Mouse (Mus musculus): ENCODE measurements around the gene Irgq. TPM values are rescaled to one million over a fixed set of nuclear protein-coding genes. Genes with fewer than 3 reads are reported as not detected.

Irgq gene
- polyA plus RNA-seq, 1 experiment from 2014 or later = 8.0 TPM

DNA sequence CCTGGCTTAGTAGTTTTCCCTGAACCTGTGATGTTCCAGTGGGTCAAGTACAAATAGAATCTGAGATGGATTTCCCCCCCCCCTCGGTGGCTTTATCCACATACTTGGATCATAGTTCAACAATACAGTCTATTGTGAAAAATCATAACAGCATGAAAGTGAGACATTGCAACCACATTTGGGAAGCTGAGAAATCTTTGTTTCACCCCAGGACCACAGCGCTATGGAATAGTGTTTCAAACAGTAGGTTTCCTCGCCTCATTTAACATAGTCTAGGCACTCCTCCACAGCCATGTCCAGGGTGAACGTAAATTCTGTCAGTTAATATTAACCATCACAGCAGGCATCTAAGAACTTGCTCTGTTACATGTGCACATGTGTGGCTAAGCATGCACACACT lies 6.6 kb downstream of the Irgq start:
- Histone ChIP-seq H3K36me3 (ENCODE audit: control insufficient read depth, insufficient read depth, low read length) (peaks cover 41% of the 10 kb centered on the region), H3K4me2 (ENCODE audit: low read length) (no peak overlapping the region), H3K4me1 (ENCODE audit: control insufficient read depth in 2 of 2, insufficient read depth in 2 of 2, low read length in 2 of 2) (peaks cover under 1 to 3% of the 10 kb centered on the region in 2 experiments; a peak in 1 of 4 replicates), H3K27me3 (ENCODE audit: control insufficient read depth, insufficient read depth, low read length) (no peaks in the 10 kb centered on the region), H3K9me3 (ENCODE audit: control insufficient read depth, low read length) (no peaks in the 10 kb centered on the region), H3K9ac (ENCODE audit: low read length) (no peak overlapping the region), H3K4me3 (ENCODE audit: control insufficient read depth in 1 of 2, insufficient read depth in 1 of 2, low read depth in 1 of 2, low read length in 2 of 2) (no peak overlapping the region), H3K27ac (replicated peaks in 1 of 2; ENCODE audit: control insufficient read depth in 1 of 2, insufficient read depth in 1 of 2, low read depth in 2 of 2, low read length in 2 of 2) (no peak overlapping the region)
- 81% methylated on average over 4 of the region's 4 CpGs for WGBS
- ATAC-seq (ENCODE audit: insufficient number of reproducible peaks, insufficient read depth, low FRiP score, low read depth) = no peak

- peaks cover 39% of the 10 kb centered on the region for H3K36me3 ChIP-seq (ENCODE audit: control insufficient read depth, insufficient read depth, low read length)
- no peak overlapping the region for H3K9ac ChIP-seq (ENCODE audit: low read length)
- H3K4me3 ChIP-seq (ENCODE audit: control insufficient read depth in 1 of 2, insufficient read depth in 1 of 2, low read depth in 1 of 2, low read length in 2 of 2) = no peak overlapping the region
- WGBS = 71% methylated on average over 5 of the region's 5 CpGs
- no peak overlapping the region for H3K27ac ChIP-seq (replicated peaks in 1 of 2; ENCODE audit: control insufficient read depth in 1 of 2, insufficient read depth in 1 of 2, low read depth in 2 of 2, low read length in 2 of 2)
- H3K4me2 ChIP-seq (ENCODE audit: low read length) = no peak overlapping the region
- no peaks in the 10 kb centered on the region for H3K27me3 ChIP-seq (ENCODE audit: control insufficient read depth, insufficient read depth, low read length)
- no peak for ATAC-seq (ENCODE audit: insufficient number of reproducible peaks, insufficient read depth, low FRiP score, low read depth)
- H3K9me3 ChIP-seq (ENCODE audit: control insufficient read depth, low read length) = no peaks in the 10 kb centered on the region
- no peaks in the 10 kb centered on the region; a peak in 1 of 4 replicates for H3K4me1 ChIP-seq (ENCODE audit: control insufficient read depth in 2 of 2, insufficient read depth in 2 of 2, low read length in 2 of 2)
Measured at GRCm38 (mm10) chr7:24537591-24537990, 7.1 kb downstream of the Irgq start.

DNA sequence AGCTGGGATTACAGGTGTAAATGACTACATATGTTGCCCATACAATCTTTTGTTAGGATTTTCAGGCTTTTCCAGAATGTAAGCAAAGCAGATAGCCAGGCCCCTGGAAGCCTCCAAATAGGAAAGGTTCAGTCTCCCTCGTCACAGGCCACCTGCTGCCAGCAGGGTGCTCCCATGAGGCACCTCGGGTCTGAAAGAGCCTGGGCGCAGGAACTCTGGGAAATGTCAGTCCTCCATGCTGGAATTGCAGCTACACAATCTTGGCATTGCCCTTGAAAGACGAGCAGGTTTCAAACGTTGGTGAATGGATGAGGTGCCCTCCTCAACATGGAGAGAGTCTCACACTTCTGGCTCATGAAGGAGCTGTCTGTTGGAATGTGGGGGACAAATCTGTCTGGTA lies 7.7 kb downstream of the Irgq start:
- ATAC-seq (ENCODE audit: insufficient number of reproducible peaks, insufficient read depth, low FRiP score, low read depth) = no peak

DNA sequence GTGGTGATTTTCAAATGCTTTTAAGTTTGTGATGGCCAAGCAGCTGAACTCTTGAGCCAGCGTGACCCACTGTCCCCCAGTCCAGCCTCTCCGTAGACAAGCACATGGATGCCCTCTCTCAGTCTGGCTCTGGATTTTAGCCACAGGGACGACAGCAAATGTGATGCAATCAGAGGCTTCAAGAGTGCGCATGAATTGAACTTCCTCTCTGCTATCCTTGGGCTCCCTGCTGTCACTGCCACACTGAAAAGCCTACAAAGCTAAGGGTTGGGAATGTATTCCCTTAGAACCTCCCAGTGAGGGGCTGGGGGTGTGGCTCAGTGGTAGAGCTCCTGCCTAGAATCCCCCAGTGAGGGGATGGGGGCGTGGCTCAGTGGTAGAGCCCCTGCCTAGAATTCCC lies 8.2 kb downstream of the Irgq start:
- Histone ChIP-seq H3K9me3 (ENCODE audit: control insufficient read depth, low read length) (no peaks in the 10 kb centered on the region), H3K27me3 (ENCODE audit: control insufficient read depth, insufficient read depth, low read length) (no peaks in the 10 kb centered on the region), H3K4me2 (ENCODE audit: low read length) (no peak overlapping the region), H3K27ac (replicated peaks in 1 of 2; ENCODE audit: control insufficient read depth in 1 of 2, insufficient read depth in 1 of 2, low read depth in 2 of 2, low read length in 2 of 2) (no peak overlapping the region), H3K4me3 (ENCODE audit: control insufficient read depth in 1 of 2, insufficient read depth in 1 of 2, low read depth in 1 of 2, low read length in 2 of 2) (no peak overlapping the region), H3K9ac (ENCODE audit: low read length) (no peak overlapping the region), H3K36me3 (ENCODE audit: control insufficient read depth, insufficient read depth, low read length) (peaks cover 31% of the 10 kb centered on the region), H3K4me1 (ENCODE audit: control insufficient read depth in 2 of 2, insufficient read depth in 2 of 2, low read length in 2 of 2) (no peaks in the 10 kb centered on the region; a peak in 1 of 4 replicates)
- ATAC-seq (ENCODE audit: insufficient number of reproducible peaks, insufficient read depth, low FRiP score, low read depth) = no peak
- WGBS = 69% methylated on average over 5 of the region's 5 CpGs

More for the DNA sequence above, 7.7 kb downstream of the Irgq start:
- Histone ChIP-seq H3K4me1 (ENCODE audit: control insufficient read depth in 2 of 2, insufficient read depth in 2 of 2, low read length in 2 of 2) (no peaks in the 10 kb centered on the region; a peak in 1 of 4 replicates), H3K27me3 (ENCODE audit: control insufficient read depth, insufficient read depth, low read length) (no peaks in the 10 kb centered on the region), H3K27ac (replicated peaks in 1 of 2; ENCODE audit: control insufficient read depth in 1 of 2, insufficient read depth in 1 of 2, low read depth in 2 of 2, low read length in 2 of 2) (no peak overlapping the region), H3K36me3 (ENCODE audit: control insufficient read depth, insufficient read depth, low read length) (peaks cover 36% of the 10 kb centered on the region), H3K9me3 (ENCODE audit: control insufficient read depth, low read length) (no peaks in the 10 kb centered on the region), H3K4me3 (ENCODE audit: control insufficient read depth in 1 of 2, insufficient read depth in 1 of 2, low read depth in 1 of 2, low read length in 2 of 2) (no peak overlapping the region), H3K9ac (ENCODE audit: low read length) (no peak overlapping the region), H3K4me2 (ENCODE audit: low read length) (no peak overlapping the region)
- WGBS = 32% methylated on average over 5 of the region's 5 CpGs

DNA sequence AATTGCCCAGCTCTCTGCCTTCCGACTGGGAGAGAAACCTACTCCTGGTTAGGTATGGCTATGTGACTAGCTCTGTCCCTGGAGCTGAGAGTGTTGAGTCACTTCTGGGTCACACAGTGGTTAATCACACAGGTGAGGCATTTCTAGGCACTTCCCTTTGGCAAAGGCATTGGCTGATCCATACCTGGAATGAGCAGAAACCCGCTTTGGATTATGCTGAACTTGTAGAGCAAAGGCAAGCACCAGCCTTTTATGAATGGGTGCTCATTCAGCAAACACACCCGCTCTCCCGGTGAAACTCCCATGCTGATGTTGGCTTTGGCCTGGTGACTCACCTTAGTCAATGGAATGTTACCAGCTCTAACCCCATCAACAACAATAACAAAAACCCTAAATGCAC lies 9.2 kb downstream of the Irgq start:
- 90% methylated on average over 4 of the region's 4 CpGs for WGBS
- Histone ChIP-seq H3K4me1 (ENCODE audit: control insufficient read depth in 2 of 2, insufficient read depth in 2 of 2, low read length in 2 of 2) (no peaks in the 10 kb centered on the region; a peak in 1 of 4 replicates), H3K4me3 (ENCODE audit: control insufficient read depth in 1 of 2, insufficient read depth in 1 of 2, low read depth in 1 of 2, low read length in 2 of 2) (no peak overlapping the region), H3K27me3 (ENCODE audit: control insufficient read depth, insufficient read depth, low read length) (no peaks in the 10 kb centered on the region), H3K9me3 (ENCODE audit: control insufficient read depth, low read length) (0 out of 2 replicates have a peak, but pooled peaks cover 2% of the 10 kb centered on the region), H3K4me2 (ENCODE audit: low read length) (no peak overlapping the region), H3K36me3 (ENCODE audit: control insufficient read depth, insufficient read depth, low read length) (peaks cover 21% of the 10 kb centered on the region), H3K9ac (ENCODE audit: low read length) (no peak overlapping the region), H3K27ac (replicated peaks in 1 of 2; ENCODE audit: control insufficient read depth in 1 of 2, insufficient read depth in 1 of 2, low read depth in 2 of 2, low read length in 2 of 2) (no peak overlapping the region)
- no peak for ATAC-seq (ENCODE audit: insufficient number of reproducible peaks, insufficient read depth, low FRiP score, low read depth)

- WGBS = 78% methylated on average over 2 of the region's 2 CpGs
Measured at GRCm38 (mm10) chr7:24544506-24544905, 14.0 kb downstream of the Irgq start.

DNA sequence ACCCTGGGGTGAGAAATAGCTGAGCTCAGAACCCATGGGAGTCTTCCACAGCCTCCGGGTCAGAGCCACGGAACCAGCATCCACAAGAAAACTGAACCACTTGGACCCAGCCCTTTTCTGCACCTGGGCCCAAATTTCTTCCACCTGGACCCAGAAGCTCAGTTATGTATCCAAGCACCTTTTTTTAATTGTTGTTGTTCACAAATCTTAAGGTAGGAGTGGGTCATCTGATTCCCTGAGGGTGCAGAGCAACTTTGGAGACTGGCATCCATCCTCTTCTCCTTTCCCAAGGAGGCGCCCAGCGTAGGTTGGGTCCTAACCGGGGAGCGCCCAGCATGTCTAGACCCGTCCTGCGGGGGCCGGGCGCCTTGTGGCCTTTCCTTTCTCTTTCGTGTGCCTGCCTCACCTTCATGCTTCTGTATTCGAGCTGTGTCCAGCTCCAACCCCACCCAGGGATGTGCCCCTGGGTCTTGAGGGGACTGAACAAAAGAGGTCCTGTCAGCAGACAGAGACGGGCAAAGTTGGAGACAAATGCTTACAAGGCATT lies 15.7 kb downstream of the Irgq start, which contains the start of the genes Pinlyp and Xrcc1:
Pinlyp (minus strand) TSS at position 51 of the 547 bp plus-strand sequence.
Xrcc1 (plus strand) TSS at position 222 of the 547 bp plus-strand sequence.
- WGBS = 32% methylated on average over 13 of the region's 13 CpGs
- H3K27me3 ChIP-seq (ENCODE audit: control insufficient read depth, insufficient read depth, low read length) = no peaks in the 10 kb centered on the region
- H3K9me3 ChIP-seq (ENCODE audit: control insufficient read depth, low read length) = 0 out of 2 replicates have a peak, but pooled peaks cover 2% of the 10 kb centered on the region
- peaks cover 13% of the 10 kb centered on the region for H3K36me3 ChIP-seq (ENCODE audit: control insufficient read depth, insufficient read depth, low read length)
- ATAC-seq (ENCODE audit: insufficient number of reproducible peaks, insufficient read depth, low FRiP score, low read depth) = no peak
- peak within 1 kb of the TSS; percentile 88 to 94 for H3K4me3 ChIP-seq (ENCODE audit: control insufficient read depth in 1 of 2, insufficient read depth in 1 of 2, low read depth in 1 of 2, low read length in 2 of 2)
- peak within 1 kb of the TSS; percentile 89 for H3K9ac ChIP-seq (ENCODE audit: low read length)
- H3K4me2 ChIP-seq (ENCODE audit: low read length) = peak within 1 kb of the TSS; percentile 70
- H3K27ac ChIP-seq (replicated peaks in 1 of 2; ENCODE audit: control insufficient read depth in 1 of 2, insufficient read depth in 1 of 2, low read depth in 2 of 2, low read length in 2 of 2) = peak within 1 kb of the TSS; percentile 53 to 72; a peak in 3 of 4 replicates
- peaks cover 7 to 10% of the 10 kb centered on the region in 2 experiments for H3K4me1 ChIP-seq (ENCODE audit: control insufficient read depth in 2 of 2, insufficient read depth in 2 of 2, low read length in 2 of 2)

More at GRCm38 (mm10) chr7:24544506-24544905, 14.0 kb downstream of the Irgq start:
- Histone ChIP-seq H3K27me3 (ENCODE audit: control insufficient read depth, insufficient read depth, low read length) (no peaks in the 10 kb centered on the region), H3K4me3 (ENCODE audit: control insufficient read depth in 1 of 2, insufficient read depth in 1 of 2, low read depth in 1 of 2, low read length in 2 of 2) (no peak overlapping the region), H3K4me1 (ENCODE audit: control insufficient read depth in 2 of 2, insufficient read depth in 2 of 2, low read length in 2 of 2) (peaks cover 7 to 10% of the 10 kb centered on the region in 2 experiments), H3K9ac (ENCODE audit: low read length) (no peak overlapping the region), H3K36me3 (ENCODE audit: control insufficient read depth, insufficient read depth, low read length) (peaks cover 7% of the 10 kb centered on the region), H3K4me2 (ENCODE audit: low read length) (no peak overlapping the region), H3K9me3 (ENCODE audit: control insufficient read depth, low read length) (0 out of 2 replicates have a peak, but pooled peaks cover 2% of the 10 kb centered on the region), H3K27ac (replicated peaks in 1 of 2; ENCODE audit: control insufficient read depth in 1 of 2, insufficient read depth in 1 of 2, low read depth in 2 of 2, low read length in 2 of 2) (no peak overlapping the region)
- no peak for ATAC-seq (ENCODE audit: insufficient number of reproducible peaks, insufficient read depth, low FRiP score, low read depth)
